Mouse (Mus musculus) C2C12 (cell line): ENCODE results near the gene Tnfaip2. TPM values are rescaled to one million over a fixed set of nuclear protein-coding genes. Genes with fewer than 3 reads are reported as not detected.

Source experiments
- H3K27me3 ChIP-seq: one replicate; pipeline ENCODE4 v1.6.1; 2011; ENCODE audit not compliant: control insufficient read depth, insufficient read depth, insufficient read length
- H3K36me3 ChIP-seq: one replicate; pipeline ENCODE4 v1.6.1; 2011; ENCODE audit not compliant: control insufficient read depth, insufficient read depth
- H3K4me3 ChIP-seq: one replicate; pipeline ENCODE4 v1.5.1; 2011; ENCODE audit warnings: mild to moderate bottlenecking, control low read depth; ENCODE audit not compliant: poor library complexity, insufficient read depth, severe bottlenecking
- H3K79me2 ChIP-seq: one replicate; pipeline ENCODE4 v1.6.1; 2011; ENCODE audit not compliant: control insufficient read depth, insufficient read depth
- H3K79me3 ChIP-seq: one replicate; pipeline ENCODE4 v1.6.1; 2011; ENCODE audit warnings: low read depth, control low read depth
- H3ac ChIP-seq: one replicate; pipeline ENCODE3; 2011; ENCODE audit warnings: low read depth; ENCODE audit not compliant: control insufficient read depth, insufficient read length
- CEBPB ChIP-seq: IDR thresholded peaks from one replicate; pipeline ENCODE4 v1.6.1; 2011; ENCODE audit warnings: low read depth, mild to moderate bottlenecking, control low read depth, moderate library complexity
- CTCF ChIP-seq: IDR thresholded peaks from one replicate; pipeline ENCODE4 v1.5.1; 2011; ENCODE audit not compliant: control insufficient read depth, insufficient read depth, insufficient read length
- FOSL1 ChIP-seq: IDR thresholded peaks from one replicate; pipeline ENCODE4 v1.8.0; 2011; ENCODE audit warnings: mild to moderate bottlenecking, low read length; ENCODE audit not compliant: poor library complexity, insufficient read depth, severe bottlenecking
- MAX ChIP-seq: IDR thresholded peaks from one replicate; pipeline ENCODE4 v1.6.1; 2011; ENCODE audit warnings: mild to moderate bottlenecking, control low read depth
- MYOD1 ChIP-seq: IDR thresholded peaks from one replicate; pipeline ENCODE4 v1.6.1; 2011; ENCODE audit warnings: low read depth; ENCODE audit not compliant: control insufficient read depth, insufficient read length
- MYOG ChIP-seq: IDR thresholded peaks from one replicate; pipeline ENCODE4 v1.6.1; 2011; ENCODE audit not compliant: control insufficient read depth, insufficient read length; ENCODE audit errors: extremely low read depth
- USF1 ChIP-seq: IDR thresholded peaks from one replicate; pipeline ENCODE4 v1.6.1; 2011; ENCODE audit warnings: low read depth, mild to moderate bottlenecking, control low read depth, moderate library complexity
- polyA plus RNA-seq: library from polyadenylated mRNA; unstranded; fragments of >200 nt; fragmentation: generic; extraction: Trizol; gene quantifications from one replicate; pipeline ENCODE4 v1.2.1, GENCODE M21; 2012; ENCODE audit warnings: missing spikeins

The Tnfaip2 gene
- polyA plus RNA-seq, 1 experiment, result 119 TPM

GRCm38 (mm10) chr12:111485652-111486306, 43.5 kb downstream of the Tnfaip2 start, which contains the start of gene Gm266:
Gene Gm266, minus strand, starts transcription at chr12:111485823.
- Histone ChIP-seq H3K79me2 (no peaks in the 10 kb centered on the region), H3K79me3 (no peaks in the 10 kb centered on the region), H3ac (peak within 1 kb of the TSS; percentile 47), H3K4me3 (no peak within 1 kb of the TSS), H3K36me3 (no peaks in the 10 kb centered on the region), H3K27me3 (peaks cover 18% of the 10 kb centered on the region)
- TF ChIP-seq CEBPB (no peak), USF1 (no peak), FOSL1 (no peak), MYOD1 (no peak), CTCF (no peak), MAX (no peak), MYOG (no peak)

DNA sequence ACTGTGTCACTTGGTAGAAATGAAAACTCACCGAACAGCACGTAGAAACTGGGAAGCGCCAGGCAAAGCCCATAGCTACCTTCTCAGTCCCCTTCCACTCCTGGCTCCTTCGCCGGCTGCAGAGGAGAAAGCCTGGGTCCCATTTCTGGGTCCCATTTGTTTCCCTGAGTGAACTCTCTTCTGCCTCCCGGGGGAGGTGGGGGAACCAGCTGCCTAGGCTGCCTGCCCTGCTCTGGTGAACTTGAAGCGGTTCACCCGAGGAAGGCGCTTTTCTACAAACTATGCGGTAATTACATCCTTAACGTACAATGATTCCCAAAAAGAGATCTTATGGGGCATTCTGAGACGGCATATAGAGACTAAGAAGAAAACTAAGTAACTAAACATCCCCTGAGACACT, 44.2 kb downstream of the Tnfaip2 start:
- H3K36me3 ChIP-seq, result no peaks in the 10 kb centered on the region
- TF ChIP-seq USF1, result no peak
- TF ChIP-seq FOSL1, result no peak
- no peak for TF ChIP-seq CEBPB
- TF ChIP-seq MYOD1, result no peak
- TF ChIP-seq CTCF, result no peak
- no peak for TF ChIP-seq MYOG
- TF ChIP-seq MAX, result no peak
- no peak overlapping the region for H3K4me3 ChIP-seq
- H3K27me3 ChIP-seq, result peaks cover 20% of the 10 kb centered on the region
- no peak overlapping the region for H3ac ChIP-seq
- H3K79me2 ChIP-seq, result no peaks in the 10 kb centered on the region
- no peaks in the 10 kb centered on the region for H3K79me3 ChIP-seq

DNA sequence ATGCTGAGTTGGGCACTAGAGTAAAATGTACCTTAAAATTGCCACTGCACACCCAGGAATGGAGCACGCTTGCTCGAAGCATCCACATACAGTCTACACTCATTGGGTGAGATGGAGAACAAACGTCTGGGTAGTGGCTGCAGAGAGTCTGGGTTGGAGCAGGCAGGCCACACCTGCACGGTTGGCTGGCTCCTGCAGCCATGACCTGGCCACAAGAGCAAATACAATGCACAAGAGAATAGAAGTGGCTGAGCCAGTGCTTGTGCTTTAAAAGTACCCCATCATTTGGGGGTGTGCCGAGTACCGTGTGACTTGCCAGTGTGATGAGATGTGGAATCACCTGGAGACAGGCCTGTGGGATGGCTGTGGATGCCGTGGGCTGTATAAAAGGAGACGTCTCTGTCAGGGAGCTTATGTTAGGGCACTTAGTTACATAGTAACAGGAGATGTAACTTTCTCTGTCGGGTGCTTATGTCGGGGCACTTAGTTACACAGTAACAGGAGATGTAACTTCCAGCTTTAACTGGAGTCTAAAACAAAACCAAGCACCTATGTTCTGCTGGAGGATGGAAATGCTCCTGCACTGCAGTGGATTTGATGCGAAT, 47.1 kb downstream of the Tnfaip2 start:
- H3K27me3 ChIP-seq, result peaks cover 20% of the 10 kb centered on the region

GRCm38 (mm10) chr12:111494931-111495330, 52.7 kb downstream of the Tnfaip2 start:
- H3K4me3 ChIP-seq, result no peak overlapping the region
- no peak for TF ChIP-seq CEBPB
- no peaks in the 10 kb centered on the region for H3K79me2 ChIP-seq
- H3K27me3 ChIP-seq, result peaks cover 5% of the 10 kb centered on the region
- H3K79me3 ChIP-seq, result no peaks in the 10 kb centered on the region
- no peaks in the 10 kb centered on the region for H3K36me3 ChIP-seq
- H3ac ChIP-seq, result no peak overlapping the region

More for the DNA sequence above, 47.1 kb downstream of the Tnfaip2 start:
- Histone ChIP-seq H3K79me2 (no peaks in the 10 kb centered on the region), H3K79me3 (no peaks in the 10 kb centered on the region), H3K36me3 (no peaks in the 10 kb centered on the region), H3K4me3 (no peak overlapping the region), H3ac (no peak overlapping the region)
- no peak for TF ChIP-seq FOSL1
- TF ChIP-seq CTCF, result no peak
- no peak for TF ChIP-seq USF1
- TF ChIP-seq MAX, result no peak
- no peak for TF ChIP-seq MYOD1
- TF ChIP-seq CEBPB, result no peak
- TF ChIP-seq MYOG, result no peak

DNA sequence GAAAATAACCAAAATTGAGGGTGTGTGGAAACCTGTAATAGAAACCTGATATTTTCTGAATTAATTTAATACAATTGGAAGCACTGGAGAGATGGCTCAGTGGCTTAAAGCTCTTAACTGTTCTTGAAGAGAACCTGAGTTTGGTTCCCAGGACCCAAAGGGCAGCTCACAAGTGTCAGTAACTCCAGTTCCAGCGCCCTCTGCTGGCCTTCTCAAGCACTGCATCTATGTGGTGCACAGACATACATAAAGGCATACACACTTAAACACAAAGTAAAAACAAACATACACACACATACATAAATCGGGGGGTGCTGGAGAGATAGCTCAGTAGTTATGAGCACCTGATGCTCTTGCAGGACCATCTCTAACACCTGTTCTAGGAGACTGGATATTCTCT, 54.8 kb downstream of the Tnfaip2 start:
- TF ChIP-seq MYOD1 (no peak), FOSL1 (no peak), MAX (no peak), CEBPB (no peak), USF1 (no peak), CTCF (no peak), MYOG (no peak)
- Histone ChIP-seq H3K79me3 (no peaks in the 10 kb centered on the region), H3K27me3 (no peaks in the 10 kb centered on the region), H3ac (no peak overlapping the region), H3K36me3 (no peaks in the 10 kb centered on the region), H3K79me2 (no peaks in the 10 kb centered on the region), H3K4me3 (no peak overlapping the region)

DNA sequence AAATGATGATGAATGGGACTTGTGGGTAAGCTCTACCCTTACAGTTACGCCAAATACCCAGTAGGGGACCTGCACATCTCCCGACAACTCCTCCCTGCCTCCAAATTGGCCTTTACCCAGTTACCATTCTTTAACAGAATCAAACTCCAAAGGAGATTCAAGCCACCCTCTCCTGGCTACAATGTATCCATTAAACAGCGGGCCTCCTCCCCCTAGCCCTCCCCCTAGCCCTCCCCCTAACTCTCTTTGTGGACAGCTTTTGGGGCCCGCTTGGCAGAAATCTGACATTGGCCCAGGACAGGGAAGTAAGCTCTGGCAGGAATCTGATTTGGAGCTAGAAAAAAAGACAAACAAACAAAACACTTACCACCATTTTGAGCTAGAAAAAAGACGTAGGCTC, 57.3 kb downstream of the Tnfaip2 start:
- no peaks in the 10 kb centered on the region for H3K79me3 ChIP-seq
- no peaks in the 10 kb centered on the region for H3K36me3 ChIP-seq
- no peaks in the 10 kb centered on the region for H3K27me3 ChIP-seq
- H3ac ChIP-seq, result no peak overlapping the region
- no peaks in the 10 kb centered on the region for H3K79me2 ChIP-seq
- H3K4me3 ChIP-seq, result no peak overlapping the region
- no peak for TF ChIP-seq FOSL1
- TF ChIP-seq MAX, result no peak
- TF ChIP-seq MYOD1, result no peak
- no peak for TF ChIP-seq MYOG
- TF ChIP-seq CEBPB, result no peak
- no peak for TF ChIP-seq USF1
- TF ChIP-seq CTCF, result no peak
